Mouse (Mus musculus) lung, postnatal 25 days (tissue): ENCODE measurements at regions not wholly inside any gene's neighbourhood (a gene's known extent, or its start where the extent isn't known, plus 50 kb on each side); places are given as distances from the start of the nearest gene placed in this dataset.

Source experiments
- DNase-seq: peaks from one replicate; pipeline ENCODE4 v3.0.0; 2022; ENCODE audit warnings: low spot score

DNA sequence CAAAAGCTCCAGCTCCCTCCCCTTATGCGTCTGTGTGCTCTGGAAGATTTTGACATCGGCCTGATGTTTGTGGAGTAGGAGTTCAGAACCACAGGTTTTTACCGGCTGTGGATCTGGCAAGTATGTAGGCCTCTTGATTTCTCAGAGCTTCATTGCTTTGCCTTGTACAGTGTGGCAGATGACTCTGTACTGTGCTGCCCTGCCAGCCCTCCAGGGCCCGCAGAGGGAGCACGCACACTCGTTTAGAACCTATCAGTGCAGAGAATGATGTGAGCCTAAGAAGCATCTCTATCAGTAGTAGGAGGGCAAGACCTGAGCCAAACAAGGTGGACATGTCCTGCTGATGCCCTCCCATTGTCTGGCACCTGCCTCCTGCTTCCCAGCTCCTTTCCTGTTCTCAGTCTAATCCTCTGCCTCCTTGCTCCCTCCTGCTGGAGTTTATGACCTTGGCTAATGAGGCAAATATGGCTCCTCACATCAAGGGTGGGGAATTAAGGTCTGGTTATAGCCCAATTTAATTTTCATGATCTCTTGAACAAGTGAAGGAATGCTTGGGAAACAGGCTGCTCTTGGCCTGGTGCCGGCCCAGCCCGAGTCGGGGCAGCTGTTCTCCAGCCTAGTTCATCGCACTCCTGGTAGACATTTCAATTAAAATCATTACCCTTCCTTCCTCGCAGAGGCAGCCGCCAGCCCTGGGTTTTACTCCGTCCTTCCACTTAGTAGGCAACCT, 344.5 kb downstream of the Tmem38b start:
- DNase-seq: no peak

DNA sequence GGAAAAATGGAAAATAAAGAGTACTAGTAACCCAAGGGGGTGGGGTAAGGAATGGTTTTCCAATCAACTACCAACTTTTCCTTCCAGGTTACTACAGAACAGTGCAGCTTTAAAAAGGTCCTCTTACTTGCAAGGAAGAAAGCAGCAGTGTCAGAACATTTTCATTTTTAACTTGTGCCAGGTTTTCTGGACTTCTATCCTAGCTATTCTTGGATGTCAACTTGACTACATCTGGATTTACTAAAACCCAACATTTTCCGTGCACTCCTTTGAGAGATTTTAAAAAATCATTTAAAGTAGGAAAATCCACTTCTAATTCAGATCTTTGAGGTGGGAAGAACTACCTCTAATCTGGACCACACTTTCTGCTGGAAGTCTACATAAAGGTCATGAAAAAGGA, 358.4 kb downstream of the Tmem38b start:
- DNase-seq: no peak

DNA sequence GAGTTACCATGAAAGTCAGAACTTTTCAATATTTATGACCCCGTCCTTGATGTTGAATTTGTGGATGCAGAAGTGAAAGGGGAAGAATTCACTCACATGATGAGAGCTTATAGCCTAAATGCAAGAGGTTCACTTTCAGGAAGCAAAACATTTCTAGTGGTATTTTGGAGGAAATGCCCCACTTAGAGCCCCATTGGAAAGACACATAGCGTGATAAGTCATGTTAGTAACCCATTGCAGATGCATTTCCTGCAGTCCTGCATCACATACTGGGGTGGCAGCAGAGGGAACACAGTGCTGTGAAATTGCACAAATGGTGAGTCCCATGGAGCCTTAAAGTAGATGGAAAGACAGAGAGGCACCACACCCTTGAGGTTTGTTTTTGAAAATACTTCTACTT, 369.9 kb downstream of the Tmem38b start:
- no peak for DNase-seq

DNA sequence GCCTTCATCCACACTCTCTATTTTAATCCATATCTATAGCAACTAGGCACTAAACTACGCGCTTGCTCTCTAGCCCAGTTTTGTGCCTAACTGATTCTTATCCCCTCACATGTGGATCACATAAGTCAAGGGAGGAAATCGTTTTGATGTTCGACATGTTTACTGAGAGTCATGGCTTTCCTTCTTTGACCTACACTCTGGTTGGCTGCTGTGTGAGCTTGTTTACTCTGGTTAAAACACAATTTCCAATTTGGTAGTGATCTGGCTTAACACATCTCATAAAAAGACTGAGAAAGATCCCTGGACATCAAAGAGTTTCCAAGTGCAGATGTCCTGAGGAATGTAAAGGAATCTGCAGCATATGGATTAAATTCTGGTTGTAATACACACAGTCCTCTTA, 376.6 kb downstream of the Tmem38b start:
- DNase-seq: no peak

DNA sequence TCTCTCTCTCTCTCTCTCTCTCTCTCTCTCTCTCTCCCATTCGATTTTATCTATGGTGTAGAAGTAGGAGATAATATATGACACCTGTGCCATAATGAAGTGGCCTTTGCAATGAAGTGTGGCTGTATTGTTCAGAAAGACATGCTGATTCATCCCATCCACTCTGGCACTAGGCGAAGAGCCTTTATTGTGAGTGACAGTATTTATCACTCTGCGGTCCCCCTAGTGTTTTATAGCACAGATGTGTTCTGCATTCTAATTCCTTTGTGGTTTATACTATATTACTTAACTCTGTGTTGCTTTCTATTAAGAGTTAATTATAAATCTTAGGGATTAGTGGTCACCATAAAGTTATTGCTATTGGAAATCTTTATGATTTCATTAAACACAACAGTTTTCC, 398.7 kb downstream of the Tmem38b start:
- no peak for DNase-seq
